Mouse (Mus musculus) liver, embryonic 12.5 days (tissue): ENCODE data around the gene Sod1. TPM values are rescaled to one million over a fixed set of nuclear protein-coding genes. Genes with fewer than 3 reads are reported as not detected.

Experiments
- ATAC-seq: fragments of 200-750 bp; cut with Nextera tagmentation; 2 replicates; pipeline ENCODE4 v1.8.0; 2017; ENCODE audit warnings: moderate number of reproducible peaks, mild to moderate bottlenecking, moderate library complexity
- H3K27ac ChIP-seq: fragments of 300-500 bp; sonication (generic); 2 replicates; pipeline ENCODE4 v1.5.1; 2016; ENCODE audit warnings: mild to moderate bottlenecking
- H3K27me3 ChIP-seq: fragments of 300-500 bp; sonication (generic); replicated peaks from 2 replicates; pipeline ENCODE4 v1.6.1; 2016; ENCODE audit warnings: mild to moderate bottlenecking, moderate library complexity
- H3K36me3 ChIP-seq: fragments of 300-500 bp; sonication (generic); 2 replicates; pipeline ENCODE4 v1.6.1; 2016; ENCODE audit warnings: mild to moderate bottlenecking, moderate library complexity
- H3K4me1 ChIP-seq: fragments of 300-500 bp; sonication (generic); 2 replicates; pipeline ENCODE4 v1.6.1; 2016
- H3K4me2 ChIP-seq: fragments of 300-500 bp; sonication (generic); 2 replicates; pipeline ENCODE4 v1.6.1; 2016; ENCODE audit warnings: mild to moderate bottlenecking, moderate library complexity
- H3K4me3 ChIP-seq: fragments of 300-500 bp; sonication (generic); 2 replicates; pipeline ENCODE4 v1.5.1; 2016; ENCODE audit warnings: mild to moderate bottlenecking, moderate library complexity
- H3K9ac ChIP-seq: fragments of 300-500 bp; sonication (generic); 2 replicates; pipeline ENCODE4 v1.6.1; 2016; ENCODE audit warnings: mild to moderate bottlenecking, moderate library complexity
- H3K9me3 ChIP-seq: fragments of 300-500 bp; sonication (generic); replicated peaks from 2 replicates; pipeline ENCODE4 v1.6.1; 2016; ENCODE audit warnings: mild to moderate bottlenecking, moderate library complexity
- WGBS: fragments of 180-500 bp; shearing (Covaris S2); methylation state at CpG from one replicate; pipeline ENCODE4 v1.1.7; 2016; ENCODE audit not compliant: insufficient replicate concordance; 5-methylcytosine and 5-hydroxymethylcytosine counted together
- polyA plus RNA-seq: library from polyadenylated mRNA; unstranded; fragments of >200 nt; fragmentation: Nextera tagmentation; extraction: Ambion mirVana; gene quantifications from 2 replicates; pipeline ENCODE4 v1.2.1, GENCODE M21; 2016

Sod1 gene
- polyA plus RNA-seq, 1 experiment from 2014 or later, result 1,290 TPM

DNA sequence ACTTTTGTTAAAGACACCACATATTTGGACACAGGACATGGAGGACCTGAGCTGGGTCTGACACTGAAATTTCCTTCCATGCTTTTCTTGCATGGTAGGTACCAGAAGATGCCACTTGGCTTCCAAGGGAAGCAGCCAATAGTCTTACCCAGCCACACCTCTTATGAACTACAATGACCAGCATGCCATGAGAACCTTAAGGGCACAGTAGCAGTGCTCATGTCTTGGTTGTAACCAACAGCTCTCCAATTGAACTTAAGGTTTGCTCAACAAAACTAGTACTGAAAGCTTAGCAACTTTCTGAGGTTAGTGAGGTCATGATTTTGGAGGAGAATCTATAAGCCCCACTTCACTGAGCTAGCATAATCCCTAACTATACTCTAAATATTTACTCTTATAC, 26.8 kb upstream of the Sod1 start:
- no peak for ATAC-seq
- no peaks in the 10 kb centered on the region for H3K36me3 ChIP-seq

DNA sequence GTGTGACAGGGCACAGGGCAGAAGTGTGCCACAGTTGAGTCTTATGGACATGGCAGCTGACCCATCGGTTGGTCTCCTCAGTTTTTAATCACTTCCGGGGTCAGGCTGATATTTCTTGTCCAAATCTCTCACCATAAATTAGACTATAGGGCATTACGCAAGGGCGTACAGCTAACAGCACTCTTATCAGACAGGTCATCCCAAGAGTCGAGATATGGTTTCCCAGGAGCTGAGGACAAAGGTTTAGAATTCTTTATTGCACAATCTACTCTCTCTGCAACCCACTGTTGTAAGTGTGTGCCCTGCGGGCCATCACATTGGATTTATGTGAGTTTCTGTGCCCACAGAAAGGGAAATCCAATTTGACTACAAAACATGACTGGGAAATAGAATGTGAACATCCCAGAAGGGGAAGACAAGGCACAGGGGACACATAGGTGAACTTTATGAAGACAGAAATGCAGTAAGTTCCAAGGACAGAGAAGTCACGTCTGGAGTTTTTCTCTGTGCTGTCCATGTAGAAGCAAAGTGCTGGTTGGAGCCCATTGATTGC, 23.8 kb upstream of the Sod1 start:
- no peaks in the 10 kb centered on the region for H3K27me3 ChIP-seq
- peak overlapping the region; percentile 56 for H3K4me3 ChIP-seq
- ATAC-seq, result no peak
- H3K9me3 ChIP-seq, result no peaks in the 10 kb centered on the region
- H3K4me2 ChIP-seq, result peak overlapping the region; percentile 81
- 16% methylated on average over 7 of the region's 7 CpGs for WGBS
- peaks cover 58% of the 10 kb centered on the region for H3K4me1 ChIP-seq
- no peaks in the 10 kb centered on the region for H3K36me3 ChIP-seq
- peak overlapping the region; percentile 47 for H3K9ac ChIP-seq
- peak overlapping the region; percentile 97 for H3K27ac ChIP-seq

More for the DNA sequence above, 26.8 kb upstream of the Sod1 start:
- no peaks in the 10 kb centered on the region for H3K9me3 ChIP-seq
- H3K9ac ChIP-seq, result no peak overlapping the region
- H3K4me3 ChIP-seq, result no peak overlapping the region
- H3K27me3 ChIP-seq, result no peaks in the 10 kb centered on the region
- H3K27ac ChIP-seq, result no peak overlapping the region
- no peak overlapping the region for H3K4me2 ChIP-seq
- H3K4me1 ChIP-seq, result peaks cover 39% of the 10 kb centered on the region

DNA sequence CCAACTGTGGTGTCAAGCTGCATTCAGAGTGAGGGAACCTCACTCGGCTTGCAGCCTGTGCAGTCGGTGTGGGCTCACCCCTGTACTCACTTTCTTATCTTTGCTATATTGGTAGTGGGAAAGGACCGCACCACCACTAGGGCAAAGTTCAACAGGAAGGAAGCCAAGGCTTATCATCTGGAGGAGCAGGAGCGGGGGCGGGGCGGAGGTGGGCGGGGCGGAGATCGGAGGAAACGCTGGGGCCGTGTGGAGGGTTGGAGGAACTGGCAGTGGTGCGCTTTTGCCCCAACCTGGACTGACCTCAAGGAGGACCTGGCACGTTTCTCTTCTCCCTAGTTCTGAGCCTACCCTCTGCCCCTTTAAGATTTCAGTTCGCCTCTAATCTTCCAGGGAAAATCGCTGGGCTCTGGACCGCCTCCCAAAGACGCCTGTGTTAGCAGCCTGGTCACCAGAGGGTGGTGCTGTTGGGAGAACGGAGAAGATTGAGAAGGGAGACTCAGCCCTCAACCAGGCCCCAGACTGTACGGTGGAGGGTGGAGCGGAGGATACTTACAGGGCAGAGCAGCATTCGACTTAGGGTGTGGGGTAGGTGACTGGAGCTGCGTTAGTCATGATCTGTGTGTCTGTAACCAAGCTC, 23.1 kb upstream of the Sod1 start:
- no peaks in the 10 kb centered on the region for H3K27me3 ChIP-seq
- H3K9ac ChIP-seq, result peak overlapping the region; percentile 70
- H3K4me1 ChIP-seq, result peaks cover 61% of the 10 kb centered on the region
- H3K9me3 ChIP-seq, result no peaks in the 10 kb centered on the region
- under 1% methylated on average over 22 of the region's 22 CpGs for WGBS
- peak; percentile 97 for ATAC-seq
- H3K4me3 ChIP-seq, result peak overlapping the region; percentile 56
- no peaks in the 10 kb centered on the region for H3K36me3 ChIP-seq
- H3K27ac ChIP-seq, result peak overlapping the region; percentile 97
- peak overlapping the region; percentile 81 for H3K4me2 ChIP-seq

DNA sequence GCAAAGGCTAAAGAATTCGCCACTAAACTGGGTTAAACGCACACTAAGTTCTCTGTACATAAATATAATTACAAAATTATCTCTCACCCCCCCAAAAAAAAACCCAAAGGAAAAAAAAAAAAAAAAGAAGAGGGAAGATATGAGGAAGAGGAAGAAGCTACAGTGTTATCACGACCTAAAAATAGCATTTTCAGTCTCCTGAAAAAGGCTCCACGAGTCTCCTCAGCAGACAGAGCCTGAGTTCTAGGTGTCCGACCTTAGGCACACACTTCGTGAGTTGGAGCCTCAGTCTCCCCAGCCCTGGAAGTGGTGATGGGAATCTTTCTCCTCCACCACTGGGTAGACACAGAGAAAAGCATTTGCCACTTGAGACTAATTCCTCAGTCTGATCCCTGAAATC, 21.9 kb upstream of the Sod1 start:
- no peaks in the 10 kb centered on the region for H3K27me3 ChIP-seq
- no peaks in the 10 kb centered on the region for H3K9me3 ChIP-seq
- H3K4me3 ChIP-seq, result no peak overlapping the region
- no peak for ATAC-seq
- H3K27ac ChIP-seq, result peak overlapping the region; percentile 97
- peak overlapping the region; percentile 81 for H3K4me2 ChIP-seq
- H3K4me1 ChIP-seq, result peaks cover 65% of the 10 kb centered on the region
- no peaks in the 10 kb centered on the region for H3K36me3 ChIP-seq
- peak overlapping the region; percentile 70; the same call in 1 of the 2 replicates for H3K9ac ChIP-seq
- 23% methylated on average over 6 of the region's 6 CpGs for WGBS

DNA sequence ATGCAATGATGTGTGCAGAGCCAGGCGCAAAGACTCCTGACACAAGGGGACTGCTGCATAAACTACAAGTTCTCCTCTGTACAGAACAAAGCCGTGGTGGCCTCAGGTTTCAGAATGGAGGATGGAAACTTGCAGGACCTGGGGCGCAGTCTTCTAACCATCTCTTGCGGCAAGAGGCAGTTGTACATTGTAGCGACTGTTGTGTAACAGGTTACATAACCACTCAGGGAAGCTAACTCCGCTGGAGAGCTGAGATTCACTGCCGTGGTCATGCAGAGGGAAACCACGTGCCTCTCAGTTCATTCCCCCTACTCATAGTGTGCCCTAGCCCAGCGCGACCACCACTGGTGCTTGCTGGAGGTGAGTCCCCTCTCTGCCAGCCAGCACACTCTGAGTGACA, 21.4 kb upstream of the Sod1 start:
- H3K36me3 ChIP-seq, result no peaks in the 10 kb centered on the region
- WGBS, result 35% methylated on average over 10 of the region's 10 CpGs
- H3K27ac ChIP-seq, result peak overlapping the region; percentile 70
- peak overlapping the region; percentile 36; the same call in 1 of the 2 replicates for H3K9ac ChIP-seq
- H3K9me3 ChIP-seq, result no peaks in the 10 kb centered on the region
- H3K27me3 ChIP-seq, result no peaks in the 10 kb centered on the region
- H3K4me2 ChIP-seq, result peak overlapping the region; percentile 81
- peaks cover 65% of the 10 kb centered on the region for H3K4me1 ChIP-seq
- H3K4me3 ChIP-seq, result no peak overlapping the region
- no peak for ATAC-seq

DNA sequence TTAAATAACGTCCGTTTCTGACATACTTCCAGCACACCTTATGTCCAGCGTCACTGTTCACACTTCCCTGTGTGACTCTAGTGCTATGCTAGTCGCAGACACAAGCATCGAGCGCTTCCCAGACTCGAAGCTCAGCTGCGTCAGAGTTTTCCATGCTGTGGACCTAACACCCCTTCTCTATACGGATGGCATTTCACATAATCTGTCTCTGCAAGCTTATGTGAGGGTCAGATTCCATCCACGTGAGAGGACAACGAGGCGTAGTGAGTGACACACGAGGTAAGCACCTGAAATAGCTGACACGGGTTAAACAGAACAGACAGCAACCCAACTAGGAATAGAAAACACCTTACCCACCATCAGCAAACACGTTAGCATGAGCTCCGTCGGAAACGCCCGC, 18.4 kb upstream of the Sod1 start:
- Histone ChIP-seq H3K9me3 (no peaks in the 10 kb centered on the region), H3K36me3 (no peaks in the 10 kb centered on the region), H3K27me3 (no peaks in the 10 kb centered on the region), H3K9ac (no peak overlapping the region), H3K4me2 (no peak overlapping the region), H3K27ac (no peak overlapping the region), H3K4me3 (no peak overlapping the region), H3K4me1 (peaks cover 49% of the 10 kb centered on the region)
- WGBS, result 75% methylated on average over 19 of the region's 19 CpGs
- no peak for ATAC-seq

DNA sequence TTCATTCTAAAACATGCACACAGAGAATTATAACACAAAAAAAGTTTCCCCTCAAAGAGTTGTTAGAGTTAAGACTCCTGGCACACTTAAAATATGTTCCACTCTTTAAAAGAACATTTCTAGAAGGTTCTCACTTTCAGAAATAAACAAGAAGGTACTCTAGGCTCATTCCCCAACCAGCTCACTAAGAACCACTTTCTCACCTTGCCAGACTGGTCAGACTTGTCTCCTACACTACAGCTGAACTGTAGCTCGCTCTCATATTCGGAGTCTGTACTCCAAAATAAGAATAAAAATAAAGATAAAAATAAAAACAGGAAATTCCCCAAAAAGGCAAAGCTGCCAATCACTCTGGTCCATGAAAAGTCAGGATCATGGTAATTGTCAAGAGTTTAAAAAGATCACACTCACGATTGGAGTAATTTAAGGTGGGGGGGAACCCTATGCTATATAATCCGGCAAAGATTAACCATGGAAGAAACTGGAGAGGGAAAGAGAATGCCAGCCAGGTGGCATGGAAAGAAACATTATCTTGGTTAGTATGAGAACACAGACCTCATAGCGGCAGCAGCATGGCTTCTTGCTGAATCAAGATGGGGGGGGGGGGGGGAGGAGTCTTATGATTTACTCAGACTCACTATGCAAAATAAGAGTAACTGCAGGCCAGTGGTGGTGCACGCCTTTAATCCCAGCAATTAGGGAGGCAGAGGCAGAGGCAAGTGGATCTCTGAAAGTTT, 17.2 kb upstream of the Sod1 start:
- WGBS, result 73% methylated on average over 6 of the region's 6 CpGs
- no peaks in the 10 kb centered on the region for H3K9me3 ChIP-seq
- peaks cover 39% of the 10 kb centered on the region for H3K4me1 ChIP-seq
- H3K9ac ChIP-seq, result no peak overlapping the region
- ATAC-seq, result no peak
- no peak overlapping the region for H3K4me2 ChIP-seq
- H3K4me3 ChIP-seq, result no peak overlapping the region
- H3K27ac ChIP-seq, result no peak overlapping the region
- H3K27me3 ChIP-seq, result no peaks in the 10 kb centered on the region
- no peaks in the 10 kb centered on the region for H3K36me3 ChIP-seq

DNA sequence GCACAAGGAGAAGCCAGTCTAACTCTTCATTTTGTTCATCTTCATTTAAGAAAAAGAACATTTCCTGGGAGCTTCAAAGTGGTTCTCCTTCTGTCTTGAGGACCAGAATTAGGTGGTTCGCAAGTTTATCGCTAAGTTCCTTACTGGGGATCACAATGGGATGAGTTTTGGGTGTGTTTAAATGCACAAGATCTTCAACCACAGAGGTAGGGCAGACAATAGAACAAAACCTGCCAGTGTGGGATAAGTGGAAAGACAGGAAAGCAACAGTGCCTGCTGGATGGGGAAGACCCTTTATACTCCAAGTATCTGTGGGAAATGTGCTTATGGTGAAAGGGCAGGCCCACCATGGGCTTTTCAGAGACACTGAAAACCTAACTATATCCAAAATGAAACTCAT, 15.7 kb upstream of the Sod1 start:
- Histone ChIP-seq H3K4me3 (no peak overlapping the region), H3K27ac (no peak overlapping the region), H3K9ac (no peak overlapping the region), H3K36me3 (no peaks in the 10 kb centered on the region), H3K4me1 (peaks cover 24% of the 10 kb centered on the region), H3K27me3 (no peaks in the 10 kb centered on the region), H3K4me2 (no peak overlapping the region), H3K9me3 (no peaks in the 10 kb centered on the region)
- 93% methylated on average over 2 of the region's 2 CpGs for WGBS
- ATAC-seq, result no peak

DNA sequence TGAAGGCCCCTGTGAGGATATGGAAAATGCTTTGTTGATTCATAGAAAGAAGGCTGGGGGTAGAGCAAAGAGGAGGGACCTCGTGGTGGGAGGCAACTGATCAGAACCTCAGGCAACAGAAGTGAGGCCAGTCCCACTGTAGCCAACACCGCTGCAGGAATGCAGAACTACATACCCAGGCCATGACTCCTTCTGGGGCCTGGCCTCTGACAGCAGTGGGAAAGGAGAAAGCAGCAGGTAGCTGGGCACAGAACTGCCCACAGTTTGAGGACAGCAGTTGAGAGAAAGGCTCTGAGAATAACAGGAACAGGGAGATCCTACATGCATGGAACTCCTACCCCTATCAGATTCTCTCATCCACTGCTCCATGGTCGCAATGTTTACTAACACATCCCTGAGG, 11.6 kb upstream of the Sod1 start:
- Histone ChIP-seq H3K4me3 (no peak overlapping the region), H3K4me2 (no peak overlapping the region), H3K27ac (no peak overlapping the region), H3K9me3 (no peaks in the 10 kb centered on the region), H3K4me1 (peaks cover 22% of the 10 kb centered on the region), H3K36me3 (no peaks in the 10 kb centered on the region), H3K9ac (no peak overlapping the region), H3K27me3 (no peaks in the 10 kb centered on the region)
- WGBS, result 59% methylated on average over 3 of the region's 3 CpGs
- ATAC-seq, result no peak

DNA sequence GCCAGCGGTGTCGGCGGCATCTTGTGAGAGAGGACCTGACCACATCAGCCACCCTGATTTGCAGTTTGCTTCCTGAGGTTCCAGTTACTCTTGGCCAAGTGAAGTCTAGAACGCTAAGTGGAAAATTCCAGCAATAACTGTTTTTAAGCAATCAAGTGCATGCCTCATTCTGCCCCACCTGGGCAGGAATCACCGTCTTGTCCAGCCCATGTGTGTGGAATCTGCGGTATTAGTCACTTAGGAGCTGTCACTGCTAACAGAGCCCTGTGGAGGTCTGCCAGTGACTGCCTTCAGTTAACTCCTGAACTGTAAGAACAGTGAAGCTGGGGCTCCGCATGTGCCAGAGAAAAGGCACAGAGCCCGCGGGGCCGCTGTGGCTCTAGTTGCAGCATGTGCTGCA, 9.8 kb upstream of the Sod1 start:
- H3K36me3 ChIP-seq, result no peaks in the 10 kb centered on the region
- H3K4me3 ChIP-seq, result no peak overlapping the region
- no peaks in the 10 kb centered on the region for H3K27me3 ChIP-seq
- no peak for ATAC-seq
- H3K4me1 ChIP-seq, result peaks cover 39% of the 10 kb centered on the region
- H3K9ac ChIP-seq, result no peak overlapping the region
- WGBS, result 79% methylated on average over 10 of the region's 10 CpGs
- no peak overlapping the region for H3K4me2 ChIP-seq
- H3K9me3 ChIP-seq, result no peaks in the 10 kb centered on the region
- H3K27ac ChIP-seq, result peak overlapping the region; percentile 31; the same call in 1 of the 2 replicates

DNA sequence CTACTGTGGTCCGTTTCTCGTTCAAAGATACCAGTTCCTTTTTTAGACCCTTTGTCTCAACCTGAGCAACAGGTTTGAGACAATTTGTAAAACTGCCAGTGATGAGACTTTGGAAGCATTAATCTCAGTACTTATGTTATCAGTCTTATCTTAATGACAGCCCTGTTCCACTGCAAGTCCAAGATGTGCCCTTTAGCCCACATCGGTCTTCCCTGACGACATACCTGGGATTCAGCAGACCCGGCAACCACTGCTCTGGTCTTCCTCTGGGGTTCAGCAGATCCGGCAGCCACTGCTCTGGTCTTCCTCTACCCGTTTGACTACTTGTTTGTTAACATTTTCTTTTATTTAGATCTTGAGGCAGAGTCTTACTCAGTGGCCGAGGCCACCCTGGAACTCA, 8.8 kb upstream of the Sod1 start:
- 69% methylated on average over 8 of the region's 8 CpGs for WGBS
- Histone ChIP-seq H3K4me2 (no peak overlapping the region), H3K9ac (no peak overlapping the region), H3K27me3 (no peaks in the 10 kb centered on the region), H3K4me1 (peaks cover 45% of the 10 kb centered on the region), H3K4me3 (no peak overlapping the region), H3K36me3 (no peaks in the 10 kb centered on the region), H3K9me3 (no peaks in the 10 kb centered on the region), H3K27ac (peak overlapping the region; percentile 4; the same call in 1 of the 2 replicates)
- no peak for ATAC-seq
